Mouse (Mus musculus): ENCODE measurements at regions not wholly inside any gene's neighbourhood (a gene's known extent, or its start where the extent isn't known, plus 50 kb on each side); places are given as distances from the start of the nearest gene placed in this dataset.

- Histone ChIP-seq H3K36me3 (replicated peaks) (no peaks in the 10 kb centered on the region), H3K4me1 (ENCODE audit: insufficient read depth, low read depth, low read length) (no peaks in the 10 kb centered on the region), H3K4me3 (ENCODE audit: low read depth, low read length) (no peak overlapping the region), H3K9me3 (replicated peaks) (0 out of 2 replicates have a peak, but pooled peaks cover 2% of the 10 kb centered on the region), H3K27me3 (ENCODE audit: insufficient read depth, low read length) (no peaks in the 10 kb centered on the region)
- DNase-seq (ENCODE audit: low spot score) (no peak), ATAC-seq (ENCODE audit: extremely low read depth, insufficient number of reproducible peaks, low FRiP score, poor library complexity, severe bottlenecking) (no peak)
- no peak for TF ChIP-seq GATA2 (IDR thresholded peaks at IDR 0.05; ENCODE audit: borderline replicate concordance, low read depth, low read length)
- TF ChIP-seq POLR2AphosphoS5 (IDR thresholded peaks at IDR 0.05; ENCODE audit: insufficient replicate concordance, low read depth, low read length): no peak
- no peak for TF ChIP-seq TAL1 (conservative IDR thresholded peaks at IDR 0.05; ENCODE audit: low read depth, low read length)
- TF ChIP-seq CTCF (IDR thresholded peaks at IDR 0.05; ENCODE audit: low read depth, low read length): no peak
- TF ChIP-seq GATA1 (IDR thresholded peaks at IDR 0.05; ENCODE audit: borderline replicate concordance, low read length): no peak
These were observed 160.1 kb upstream of the Cdh11 start for GRCm38 (mm10) chr8:102945546-102945945.

GRCm38 (mm10) chr8:102978161-102978581 lies 192.7 kb upstream of the Cdh11 start:
- no peak overlapping the region for H3K4me3 ChIP-seq (ENCODE audit: low read depth, low read length)
- DNase-seq (ENCODE audit: low spot score): no peak
- ATAC-seq (ENCODE audit: extremely low read depth, insufficient number of reproducible peaks, low FRiP score, poor library complexity, severe bottlenecking): no peak
- TF ChIP-seq CTCF (IDR thresholded peaks at IDR 0.05; ENCODE audit: low read depth, low read length): no peak
- peaks cover 11% of the 10 kb centered on the region; the same call in 1 of the 2 replicates for H3K9me3 ChIP-seq (replicated peaks)
- H3K27me3 ChIP-seq (ENCODE audit: insufficient read depth, low read length): no peaks in the 10 kb centered on the region
- H3K36me3 ChIP-seq (replicated peaks): no peaks in the 10 kb centered on the region
- H3K4me1 ChIP-seq (ENCODE audit: insufficient read depth, low read depth, low read length): no peaks in the 10 kb centered on the region

GRCm38 (mm10) chr8:102983220-102983909 lies 197.9 kb upstream of the Cdh11 start:
- ATAC-seq (ENCODE audit: extremely low read depth, insufficient number of reproducible peaks, low FRiP score, poor library complexity, severe bottlenecking) (no peak), DNase-seq (ENCODE audit: low spot score) (no peak)
- Histone ChIP-seq H3K27me3 (ENCODE audit: insufficient read depth, low read length) (no peaks in the 10 kb centered on the region), H3K9me3 (replicated peaks) (peaks cover 12% of the 10 kb centered on the region; the same call in 1 of the 2 replicates), H3K4me1 (ENCODE audit: insufficient read depth, low read depth, low read length) (no peaks in the 10 kb centered on the region), H3K36me3 (replicated peaks) (no peaks in the 10 kb centered on the region), H3K4me3 (ENCODE audit: low read depth, low read length) (no peak overlapping the region)
- TF ChIP-seq POLR2AphosphoS5 (IDR thresholded peaks at IDR 0.05; ENCODE audit: insufficient replicate concordance, low read depth, low read length): no peak
- TF ChIP-seq TAL1 (conservative IDR thresholded peaks at IDR 0.05; ENCODE audit: low read depth, low read length): no peak
- no peak for TF ChIP-seq CTCF (IDR thresholded peaks at IDR 0.05; ENCODE audit: low read depth, low read length)
- no peak for TF ChIP-seq GATA2 (IDR thresholded peaks at IDR 0.05; ENCODE audit: borderline replicate concordance, low read depth, low read length)

GRCm38 (mm10) chr8:102983910-102984225 lies 198.4 kb upstream of the Cdh11 start:
- Histone ChIP-seq H3K9me3 (replicated peaks) (peaks cover 15% of the 10 kb centered on the region; the same call in 1 of the 2 replicates), H3K4me3 (ENCODE audit: low read depth, low read length) (no peak overlapping the region), H3K4me1 (ENCODE audit: insufficient read depth, low read depth, low read length) (no peaks in the 10 kb centered on the region), H3K36me3 (replicated peaks) (no peaks in the 10 kb centered on the region), H3K27me3 (ENCODE audit: insufficient read depth, low read length) (no peaks in the 10 kb centered on the region)
- DNase-seq (ENCODE audit: low spot score) (no peak), ATAC-seq (ENCODE audit: extremely low read depth, insufficient number of reproducible peaks, low FRiP score, poor library complexity, severe bottlenecking) (no peak)
- TF ChIP-seq POLR2AphosphoS5 (IDR thresholded peaks at IDR 0.05; ENCODE audit: insufficient replicate concordance, low read depth, low read length) (no peak), GATA2 (IDR thresholded peaks at IDR 0.05; ENCODE audit: borderline replicate concordance, low read depth, low read length) (no peak), GATA1 (IDR thresholded peaks at IDR 0.05; ENCODE audit: borderline replicate concordance, low read length) (no peak), CTCF (IDR thresholded peaks at IDR 0.05; ENCODE audit: low read depth, low read length) (no peak), TAL1 (conservative IDR thresholded peaks at IDR 0.05; ENCODE audit: low read depth, low read length) (no peak)

- TF ChIP-seq POLR2AphosphoS5 (IDR thresholded peaks at IDR 0.05; ENCODE audit: insufficient replicate concordance, low read depth, low read length) (no peak), TAL1 (conservative IDR thresholded peaks at IDR 0.05; ENCODE audit: low read depth, low read length) (no peak), CTCF (IDR thresholded peaks at IDR 0.05; ENCODE audit: low read depth, low read length) (no peak), GATA2 (IDR thresholded peaks at IDR 0.05; ENCODE audit: borderline replicate concordance, low read depth, low read length) (no peak), GATA1 (IDR thresholded peaks at IDR 0.05; ENCODE audit: borderline replicate concordance, low read length) (no peak)
- ATAC-seq (ENCODE audit: extremely low read depth, insufficient number of reproducible peaks, low FRiP score, poor library complexity, severe bottlenecking): no peak
- Histone ChIP-seq H3K9me3 (replicated peaks) (0 out of 2 replicates have a peak, but pooled peaks cover 2% of the 10 kb centered on the region), H3K27me3 (ENCODE audit: insufficient read depth, low read length) (no peaks in the 10 kb centered on the region), H3K36me3 (replicated peaks) (no peaks in the 10 kb centered on the region), H3K4me3 (ENCODE audit: low read depth, low read length) (no peak overlapping the region), H3K4me1 (ENCODE audit: insufficient read depth, low read depth, low read length) (no peaks in the 10 kb centered on the region)
- no peak for DNase-seq (ENCODE audit: low spot score)
These were observed 222.0 kb upstream of the Cdh11 start for GRCm38 (mm10) chr8:103007284-103007984.

- TF ChIP-seq POLR2AphosphoS5 (IDR thresholded peaks at IDR 0.05; ENCODE audit: insufficient replicate concordance, low read depth, low read length): no peak
- H3K4me3 ChIP-seq (ENCODE audit: low read depth, low read length): no peak overlapping the region
- no peaks in the 10 kb centered on the region for H3K36me3 ChIP-seq (replicated peaks)
- no peaks in the 10 kb centered on the region for H3K27me3 ChIP-seq (ENCODE audit: insufficient read depth, low read length)
- peaks cover 12% of the 10 kb centered on the region for H3K9me3 ChIP-seq (replicated peaks)
- no peak for ATAC-seq (ENCODE audit: extremely low read depth, insufficient number of reproducible peaks, low FRiP score, poor library complexity, severe bottlenecking)
- DNase-seq (ENCODE audit: low spot score): no peak
- no peaks in the 10 kb centered on the region for H3K4me1 ChIP-seq (ENCODE audit: insufficient read depth, low read depth, low read length)
These were observed 233.7 kb upstream of the Cdh11 start for GRCm38 (mm10) chr8:103019121-103019520.

All from G1E (cell line).